Mouse (Mus musculus) C2C12 (cell line): ENCODE measurements around the gene Krt36.
A peak's percentile ranks its signal among the peaks of the same experiment; 100 is the strongest.

ENCODE experiments used
- CTCF ChIP-seq: IDR thresholded peaks from one replicate; pipeline ENCODE4 v1.5.1; 2011; ENCODE audit not compliant: control insufficient read depth, insufficient read depth, insufficient read length
- FOSL1 ChIP-seq: IDR thresholded peaks from one replicate; pipeline ENCODE4 v1.8.0; 2011; ENCODE audit warnings: mild to moderate bottlenecking, low read length; ENCODE audit not compliant: poor library complexity, insufficient read depth, severe bottlenecking
- MAX ChIP-seq: IDR thresholded peaks from one replicate; pipeline ENCODE4 v1.6.1; 2011; ENCODE audit warnings: mild to moderate bottlenecking, control low read depth
- MYOD1 ChIP-seq: IDR thresholded peaks from one replicate; pipeline ENCODE4 v1.6.1; 2011; ENCODE audit warnings: low read depth; ENCODE audit not compliant: control insufficient read depth, insufficient read length
- USF1 ChIP-seq: IDR thresholded peaks from one replicate; pipeline ENCODE4 v1.6.1; 2011; ENCODE audit warnings: low read depth, mild to moderate bottlenecking, control low read depth, moderate library complexity

- no peak for TF ChIP-seq CTCF
- peak; percentile 43 for TF ChIP-seq FOSL1
- no peak for TF ChIP-seq MAX
- no peak for TF ChIP-seq USF1
- TF ChIP-seq MYOD1: peak; percentile 54
Observed at GRCm38 (mm10) chr11:100120331-100120730, 14.9 kb upstream of the Krt36 start.
